Mouse (Mus musculus): ENCODE data around the gene Dlgap1. TPM values are rescaled to one million over a fixed set of nuclear protein-coding genes. Genes with fewer than 3 reads are reported as not detected.

Gene Dlgap1
- polyA plus RNA-seq, 1 experiment: not detected

DNA sequence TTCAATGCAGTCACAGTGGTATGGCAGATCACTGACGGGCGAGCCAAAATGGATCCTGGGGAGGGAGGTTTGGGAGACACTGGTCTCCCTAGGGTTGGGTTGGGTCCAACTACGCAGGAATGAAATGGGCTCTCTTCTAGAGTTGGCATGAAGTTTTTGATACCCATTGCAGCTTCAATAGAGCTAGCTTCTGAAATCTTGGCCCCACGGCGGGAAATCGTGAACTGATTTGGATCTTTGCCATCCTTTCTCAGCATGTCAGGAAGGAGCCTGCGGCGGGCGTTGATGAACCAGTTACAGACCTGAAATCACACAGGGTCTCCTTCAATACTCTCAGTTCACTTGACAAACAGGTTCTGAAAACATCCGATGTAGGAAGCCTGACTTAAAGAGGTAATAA lies 876.1 kb downstream of the Dlgap1 start:
- peaks cover 12% of the 10 kb centered on the region for H3K36me3 ChIP-seq (replicated peaks; ENCODE audit: low read length)
- peaks cover 8% of the 10 kb centered on the region for H3K27me3 ChIP-seq (replicated peaks)

DNA sequence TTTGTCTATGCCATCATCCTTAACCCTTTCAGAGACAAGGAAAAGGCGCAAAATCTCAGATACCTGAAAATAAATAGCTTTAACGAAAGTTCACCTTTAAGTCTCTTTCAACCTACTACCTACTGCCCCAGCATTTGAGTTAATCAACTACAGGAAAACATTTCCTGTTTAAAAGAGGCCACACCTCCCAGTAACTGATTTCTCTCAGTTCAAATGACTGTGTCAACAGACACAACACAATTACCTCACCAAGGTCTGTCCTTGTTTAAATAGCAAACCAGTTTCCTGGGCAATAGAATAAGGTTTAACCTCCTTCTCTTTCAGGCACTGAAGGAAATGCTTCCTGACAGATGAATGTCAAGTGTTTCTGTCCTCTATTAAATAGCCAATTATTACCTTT lies 876.7 kb downstream of the Dlgap1 start:
- Histone ChIP-seq H3K27me3 (replicated peaks) (peaks cover 11% of the 10 kb centered on the region), H3K4me1 (peaks cover 30% of the 10 kb centered on the region), H3K36me3 (replicated peaks; ENCODE audit: low read length) (peaks cover 12% of the 10 kb centered on the region), H3K9me3 (no peaks in the 10 kb centered on the region), H3K4me3 (replicated peaks) (no peak overlapping the region)
- TF ChIP-seq GATA1 (IDR thresholded peaks at IDR 0.05; ENCODE audit: borderline replicate concordance, low read length): no peak
- TF ChIP-seq FLI1 (IDR thresholded peaks at IDR 0.05; ENCODE audit: low read length): no peak

More for the DNA sequence above, 876.1 kb downstream of the Dlgap1 start:
- H3K9me3 ChIP-seq: no peaks in the 10 kb centered on the region
- no peak for TF ChIP-seq FLI1 (IDR thresholded peaks at IDR 0.05; ENCODE audit: low read length)
- TF ChIP-seq GATA1 (IDR thresholded peaks at IDR 0.05; ENCODE audit: borderline replicate concordance, low read length): no peak
- peaks cover 26% of the 10 kb centered on the region for H3K4me1 ChIP-seq
- no peak overlapping the region for H3K4me3 ChIP-seq (replicated peaks)

DNA sequence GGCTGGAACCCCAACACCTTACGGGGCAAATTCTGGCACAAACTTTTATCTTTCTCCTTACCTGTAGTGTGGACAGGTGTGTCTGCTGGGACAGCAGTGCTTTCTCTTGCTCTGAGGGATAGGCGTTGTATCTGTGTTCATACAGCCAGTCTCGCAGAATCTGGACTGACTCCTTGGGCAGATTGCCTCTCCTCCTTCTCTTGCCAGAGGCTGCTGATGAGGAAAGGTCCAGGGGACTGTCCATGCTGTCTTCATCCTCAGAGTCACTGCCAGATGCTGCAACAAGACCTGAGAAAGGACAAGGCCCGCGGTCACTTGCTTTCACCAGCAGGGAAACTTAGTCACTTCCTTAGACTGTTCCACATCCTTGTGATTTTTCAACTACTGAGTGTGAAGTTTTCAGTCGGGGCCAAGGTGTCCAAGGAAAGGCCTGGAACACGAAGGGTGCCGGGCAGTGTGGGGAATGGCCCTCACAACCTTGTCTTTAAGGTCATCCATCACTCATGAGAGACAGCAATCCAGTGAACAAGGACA lies 877.3 kb downstream of the Dlgap1 start:
- Histone ChIP-seq H3K27me3 (replicated peaks) (peaks cover 17% of the 10 kb centered on the region), H3K4me3 (replicated peaks) (peak overlapping the region; percentile 21), H3K9me3 (no peaks in the 10 kb centered on the region), H3K4me1 (peaks cover 36% of the 10 kb centered on the region), H3K36me3 (replicated peaks; ENCODE audit: low read length) (peaks cover 12% of the 10 kb centered on the region)
- TF ChIP-seq GATA1 (IDR thresholded peaks at IDR 0.05; ENCODE audit: borderline replicate concordance, low read length) (no peak), FLI1 (IDR thresholded peaks at IDR 0.05; ENCODE audit: low read length) (no peak)

DNA sequence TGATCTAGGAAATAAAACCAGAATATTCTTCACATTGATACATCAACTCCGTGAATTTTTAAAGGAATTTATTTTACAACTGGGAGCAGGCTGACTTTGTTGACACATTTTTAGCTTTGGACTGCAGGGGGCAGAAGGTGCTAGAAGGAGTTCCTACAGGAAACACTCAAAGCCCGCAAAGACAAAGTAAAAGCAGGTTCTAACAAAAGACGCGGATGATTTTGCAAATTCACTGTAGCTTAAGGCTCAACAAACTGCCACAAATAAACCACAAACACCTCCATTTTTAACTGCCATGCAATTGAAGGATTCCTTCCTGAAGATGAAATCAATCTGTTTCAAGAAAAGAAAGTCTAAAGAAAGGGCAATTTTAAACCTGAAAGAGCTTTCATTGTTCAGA lies 878.2 kb downstream of the Dlgap1 start:
- H3K36me3 ChIP-seq (replicated peaks; ENCODE audit: low read length): peaks cover 12% of the 10 kb centered on the region
- H3K9me3 ChIP-seq: no peaks in the 10 kb centered on the region
- TF ChIP-seq FLI1 (IDR thresholded peaks at IDR 0.05; ENCODE audit: low read length) (no peak), GATA1 (IDR thresholded peaks at IDR 0.05; ENCODE audit: borderline replicate concordance, low read length) (no peak)
- H3K27me3 ChIP-seq (replicated peaks): peaks cover 22% of the 10 kb centered on the region
- peak overlapping the region; percentile 59 for H3K4me3 ChIP-seq (replicated peaks)
- peaks cover 41% of the 10 kb centered on the region for H3K4me1 ChIP-seq

DNA sequence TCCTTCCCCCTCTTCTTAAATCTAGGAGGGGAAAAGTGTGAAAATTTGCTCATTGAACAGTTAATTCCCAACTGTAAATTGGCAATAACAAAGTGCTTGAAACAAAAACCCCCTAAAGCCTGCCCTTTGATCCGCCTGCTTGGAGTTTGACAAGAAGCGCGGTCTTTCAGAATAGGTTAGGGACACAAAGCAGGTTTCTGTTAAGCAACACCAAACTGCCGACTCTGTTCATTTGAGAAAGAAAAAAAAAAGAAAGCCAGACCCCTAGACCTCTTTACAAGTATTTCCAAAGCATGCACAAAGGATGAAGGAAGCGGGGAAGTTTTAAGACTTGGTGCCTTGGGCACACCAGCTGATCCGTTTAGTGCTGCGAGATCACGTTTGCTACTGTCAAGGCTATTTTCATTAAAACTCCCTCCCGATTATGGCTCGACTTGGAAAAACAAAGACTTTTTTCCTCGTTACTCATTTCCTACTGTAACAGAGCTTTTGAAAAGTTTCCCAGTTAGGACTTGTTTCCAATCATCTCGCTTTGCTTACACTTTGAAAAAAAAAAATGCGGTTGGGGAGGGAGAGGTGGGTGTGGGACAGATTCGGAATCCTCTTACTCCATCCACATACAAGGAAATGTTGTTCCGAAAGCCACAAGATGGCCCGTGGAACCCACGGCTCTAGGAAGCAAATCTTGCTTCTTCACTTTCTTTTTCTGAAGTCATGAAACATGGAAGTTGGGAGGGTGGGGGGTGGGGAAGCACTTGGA lies 879.1 kb downstream of the Dlgap1 start:
- peaks cover 12% of the 10 kb centered on the region for H3K36me3 ChIP-seq (replicated peaks; ENCODE audit: low read length)
- TF ChIP-seq GATA1 (IDR thresholded peaks at IDR 0.05; ENCODE audit: borderline replicate concordance, low read length) (no peak), FLI1 (IDR thresholded peaks at IDR 0.05; ENCODE audit: low read length) (no peak)
- peaks cover 29% of the 10 kb centered on the region for H3K27me3 ChIP-seq (replicated peaks)
- H3K4me3 ChIP-seq (replicated peaks): peak overlapping the region; percentile 96
- H3K4me1 ChIP-seq: peaks cover 48% of the 10 kb centered on the region
- no peaks in the 10 kb centered on the region for H3K9me3 ChIP-seq

DNA sequence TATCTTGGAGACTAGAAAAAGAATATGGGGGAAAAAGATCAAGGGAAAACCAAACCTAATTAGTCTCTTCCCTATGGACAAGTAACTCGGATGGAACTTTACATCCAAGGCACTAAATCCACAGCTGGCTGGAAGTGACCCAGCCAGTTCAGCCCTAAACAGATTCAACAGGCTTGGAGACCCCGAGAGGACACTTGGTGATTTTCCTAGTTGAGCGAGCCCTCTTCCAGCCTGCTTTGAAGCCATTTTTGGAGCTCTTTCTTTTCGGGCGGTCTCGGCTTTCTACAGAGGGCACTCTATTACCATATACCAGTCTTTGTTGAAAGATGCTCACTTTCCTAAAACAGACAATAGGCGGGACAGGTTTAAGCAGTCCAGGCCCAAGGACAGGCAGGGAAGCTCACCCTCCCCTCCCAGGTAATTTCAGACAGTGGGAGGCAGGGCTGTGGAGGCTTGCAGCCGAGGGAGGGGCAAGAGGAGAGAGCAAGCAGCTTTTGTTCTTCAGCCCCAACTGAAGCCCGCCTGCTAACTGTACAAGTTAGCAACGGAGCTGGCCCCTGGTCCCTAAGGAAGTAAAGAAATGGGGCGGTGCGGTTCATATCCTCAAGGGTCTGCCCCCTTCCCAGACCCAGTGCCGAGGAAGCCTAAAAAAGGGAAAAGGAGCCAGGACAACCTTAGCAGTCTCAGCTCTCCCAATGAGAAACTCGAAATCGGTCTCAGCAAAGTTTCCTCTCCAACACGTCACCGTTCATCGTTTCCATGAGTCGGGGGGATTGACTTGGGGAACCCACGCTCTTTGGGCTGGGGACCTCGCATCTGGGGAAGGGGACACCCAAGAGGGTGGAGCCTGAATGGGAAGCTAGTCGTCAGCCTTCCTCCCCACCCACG lies 879.9 kb downstream of the Dlgap1 start:
- Histone ChIP-seq H3K27me3 (replicated peaks) (peaks cover 37% of the 10 kb centered on the region), H3K9me3 (no peaks in the 10 kb centered on the region)

DNA sequence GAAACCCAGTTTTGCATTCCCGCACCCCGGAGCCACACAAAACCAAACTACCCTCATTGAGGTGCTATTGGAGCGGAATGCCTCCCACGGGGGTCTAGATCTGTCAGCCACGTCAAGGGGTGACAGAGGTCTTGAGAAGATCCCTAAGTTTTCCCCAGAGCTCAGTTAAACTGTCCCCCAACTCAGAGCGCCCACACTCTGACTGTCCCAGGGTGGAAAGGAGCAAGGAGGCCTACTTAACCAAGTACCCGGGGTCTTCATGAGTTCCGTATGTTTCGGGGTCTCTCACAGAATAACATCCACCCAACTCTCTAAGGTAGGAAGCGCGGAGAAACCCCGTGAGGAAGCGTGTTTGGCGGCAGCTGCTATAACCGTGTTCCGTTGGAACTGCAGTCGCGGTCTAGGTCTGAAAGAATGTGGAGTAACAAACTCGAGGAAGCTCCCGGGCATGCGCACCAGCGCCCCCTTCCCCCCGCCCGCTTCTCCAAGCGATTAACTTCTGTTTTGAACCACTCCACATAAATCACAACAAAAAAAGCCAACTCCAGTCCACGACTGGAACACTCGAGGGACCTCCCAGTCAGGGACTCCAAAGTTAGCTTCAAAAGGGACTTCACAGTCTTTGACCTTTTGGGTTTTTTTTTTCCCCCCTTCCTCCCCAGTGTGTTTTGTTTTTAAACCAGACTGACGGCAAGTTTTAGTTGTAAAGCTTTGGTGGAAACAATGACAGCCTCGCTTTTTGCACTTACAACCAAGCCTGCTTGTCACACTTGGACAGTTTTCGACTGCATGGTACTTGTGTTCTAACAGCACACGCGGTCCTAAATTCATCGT lies 880.7 kb downstream of the Dlgap1 start:
- Histone ChIP-seq H3K27me3 (replicated peaks) (peaks cover 46% of the 10 kb centered on the region), H3K36me3 (replicated peaks; ENCODE audit: low read length) (peaks cover 6% of the 10 kb centered on the region), H3K9me3 (no peaks in the 10 kb centered on the region), H3K4me3 (replicated peaks) (peak overlapping the region; percentile 96), H3K4me1 (peaks cover 55% of the 10 kb centered on the region)
- TF ChIP-seq FLI1 (IDR thresholded peaks at IDR 0.05; ENCODE audit: low read length) (no peak), GATA1 (IDR thresholded peaks at IDR 0.05; ENCODE audit: borderline replicate concordance, low read length) (no peak)

More for the DNA sequence above, 879.9 kb downstream of the Dlgap1 start:
- peak overlapping the region; percentile 96 for H3K4me3 ChIP-seq (replicated peaks)
- peaks cover 8% of the 10 kb centered on the region for H3K36me3 ChIP-seq (replicated peaks; ENCODE audit: low read length)
- TF ChIP-seq GATA1 (IDR thresholded peaks at IDR 0.05; ENCODE audit: borderline replicate concordance, low read length) (no peak), FLI1 (IDR thresholded peaks at IDR 0.05; ENCODE audit: low read length) (no peak)
- peaks cover 55% of the 10 kb centered on the region for H3K4me1 ChIP-seq

DNA sequence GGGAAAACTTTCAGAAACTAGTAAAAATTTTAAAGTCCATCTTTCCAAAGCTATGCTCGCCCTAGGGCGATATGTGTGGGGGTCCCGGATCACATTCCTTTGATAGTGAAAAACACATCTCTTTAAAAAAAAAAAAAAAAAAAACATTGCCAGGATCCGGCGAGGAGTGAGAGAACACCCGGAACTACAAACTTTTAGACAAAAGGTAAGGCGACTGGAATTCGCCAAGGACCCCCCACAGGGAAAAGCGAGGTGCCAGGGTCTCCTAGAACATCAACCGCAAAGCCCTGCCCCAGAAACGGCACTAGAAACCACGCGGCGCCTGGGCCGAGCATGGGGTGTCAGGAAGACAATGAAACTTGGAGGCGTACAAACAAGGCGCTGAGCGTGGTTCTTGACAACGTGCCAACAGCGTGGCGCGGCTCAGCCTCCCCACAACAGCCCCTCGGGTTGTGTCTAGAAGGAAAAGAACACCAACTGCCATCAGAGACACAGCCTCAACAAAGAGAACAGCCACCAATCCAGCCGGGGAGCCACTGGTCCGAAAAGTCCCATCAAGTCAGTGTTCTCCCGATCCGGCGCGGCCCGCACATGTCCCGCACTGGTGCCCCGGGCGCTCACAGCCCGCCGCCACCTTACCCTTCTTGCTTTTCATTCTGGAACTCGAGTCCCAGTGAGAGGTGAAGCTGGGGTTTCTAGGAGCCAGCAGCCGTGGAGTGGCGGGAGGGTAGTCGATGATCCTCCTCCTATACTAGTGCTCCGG lies 881.5 kb downstream of the Dlgap1 start:
- Histone ChIP-seq H3K9me3 (no peaks in the 10 kb centered on the region), H3K27me3 (replicated peaks) (peaks cover 49% of the 10 kb centered on the region), H3K4me3 (replicated peaks) (peak overlapping the region; percentile 96), H3K4me1 (peaks cover 55% of the 10 kb centered on the region), H3K36me3 (replicated peaks; ENCODE audit: low read length) (no peaks in the 10 kb centered on the region)
- TF ChIP-seq GATA1 (IDR thresholded peaks at IDR 0.05; ENCODE audit: borderline replicate concordance, low read length) (no peak), FLI1 (IDR thresholded peaks at IDR 0.05; ENCODE audit: low read length) (no peak)
